17 mouse cellular contexts compared by ENCODE assay signal in genomic region chr11:121282911-121283310, GRCm38 (mm10). TPM values are rescaled to one million over a fixed set of nuclear protein-coding genes. Genes with fewer than 3 reads are reported as not detected.
DNase-seq lines count a peak whose midpoint lies in the region; ATAC-seq and TF ChIP-seq lines count a peak whose summit lies in the region.
"Had no signal": no experiment of that assay in that cellular context is flagged by ENCODE, and none has a peak within 500 bp of the region (broad histone marks: within the 10 kb centered on the region; RNA-seq: fewer than 3 reads in every experiment).

No protein-coding gene starts in this region.

- H3K27ac ChIP-seq in heart, embryonic 14.5 days (replicated peaks in 1 of 2; ENCODE audit: control insufficient read depth in 1 of 2, insufficient read depth in 1 of 2, low read depth in 2 of 2, low read length in 2 of 2), result peak overlapping the region; percentile 56 to 83
- 0 out of 2 replicates have a peak overlapping the region, but pooled peaks have one; percentile 3 for H3K27ac ChIP-seq in midbrain, embryonic 12.5 days (replicated peaks)
- no peak overlapping the region for H3K27ac ChIP-seq in midbrain, embryonic 13.5 days
- no peak overlapping the region for H3K27ac ChIP-seq in liver, embryonic 14.5 days
- peak overlapping the region; percentile 75 for H3K27ac ChIP-seq in stomach, postnatal 0 days (replicated peaks)
- H3K27ac ChIP-seq: layer of hippocampus, adult 2 months; neural tube, embryonic 13.5 days had no signal

- 9% methylated on average over 6 of the region's 6 CpGs for WGBS in heart, embryonic 14.5 days
- WGBS in midbrain, embryonic 12.5 days, result 89% methylated on average over 6 of the region's 6 CpGs
- WGBS in midbrain, embryonic 13.5 days, result 87% methylated on average over 6 of the region's 6 CpGs
- 14% methylated on average over 6 of the region's 6 CpGs for WGBS in liver, embryonic 14.5 days (ENCODE audit: insufficient replicate concordance)
- WGBS in stomach, postnatal 0 days, result 47% methylated on average over 6 of the region's 6 CpGs

- no peaks in the 10 kb centered on the region for H3K9me3 ChIP-seq in heart, embryonic 14.5 days (ENCODE audit: control insufficient read depth, low read length)
- H3K9me3 ChIP-seq in midbrain, embryonic 12.5 days, result no peaks in the 10 kb centered on the region
- H3K9me3 ChIP-seq in midbrain, embryonic 13.5 days, result no peaks in the 10 kb centered on the region
- no peaks in the 10 kb centered on the region for H3K9me3 ChIP-seq in liver, embryonic 14.5 days (ENCODE audit: control insufficient read depth, low read length)
- no peaks in the 10 kb centered on the region for H3K9me3 ChIP-seq in stomach, postnatal 0 days (ENCODE audit: control insufficient read depth, low read length)
- H3K9me3 ChIP-seq: G1E; neural tube, embryonic 13.5 days had no signal

- TF ChIP-seq EP300 in liver, embryonic 14.5 days (IDR thresholded peaks at IDR 0.05; ENCODE audit: low read depth), result no peak
- no peak for TF ChIP-seq EP300 in stomach, postnatal 0 days (optimal IDR thresholded peaks at IDR 0.05)

- peak; percentile 60 for ATAC-seq in heart, embryonic 14.5 days (ENCODE audit: insufficient number of reproducible peaks, insufficient read depth, low FRiP score, low read depth)
- ATAC-seq in midbrain, embryonic 12.5 days (ENCODE audit: low FRiP score, low read depth), result no peak
- no peak for ATAC-seq in midbrain, embryonic 13.5 days
- peak; percentile 62; the same call in 1 of the 2 replicates for ATAC-seq in liver, embryonic 14.5 days (ENCODE audit: insufficient read depth)
- peak; percentile 82 for ATAC-seq in stomach, postnatal 0 days (ENCODE audit: low FRiP score, low TSS enrichment)
- ATAC-seq: forebrain, embryonic 14.5 days had no signal

- peak overlapping the region; percentile 45 for H3K9ac ChIP-seq in heart, embryonic 14.5 days (ENCODE audit: low read length)
- H3K9ac ChIP-seq in midbrain, embryonic 12.5 days (replicated peaks), result no peak overlapping the region
- no peak overlapping the region for H3K9ac ChIP-seq in midbrain, embryonic 13.5 days (replicated peaks)
- no peak overlapping the region for H3K9ac ChIP-seq in liver, embryonic 14.5 days (replicated peaks)
- no peak overlapping the region for H3K9ac ChIP-seq in stomach, postnatal 0 days (ENCODE audit: low read length)
- H3K9ac ChIP-seq: neural tube, embryonic 13.5 days had no signal

- no peak overlapping the region for H3K4me3 ChIP-seq in heart, embryonic 14.5 days (ENCODE audit: control insufficient read depth in 1 of 2, insufficient read depth in 1 of 2, low read depth in 1 of 2, low read length in 2 of 2)
- H3K4me3 ChIP-seq in midbrain, embryonic 12.5 days, result no peak overlapping the region
- H3K4me3 ChIP-seq in midbrain, embryonic 13.5 days (replicated peaks), result no peak overlapping the region
- H3K4me3 ChIP-seq in liver, embryonic 14.5 days (ENCODE audit: insufficient read depth in 1 of 2, low read depth in 2 of 2, low read length in 2 of 2), result no peak overlapping the region
- H3K4me3 ChIP-seq in stomach, postnatal 0 days (ENCODE audit: low read depth, low read length), result no peak overlapping the region
- H3K4me3 ChIP-seq: layer of hippocampus, adult 2 months; neural tube, embryonic 13.5 days had no signal

- H3K4me2 ChIP-seq in heart, embryonic 14.5 days (ENCODE audit: low read length), result peak overlapping the region; percentile 50
- no peak overlapping the region for H3K4me2 ChIP-seq in midbrain, embryonic 12.5 days (replicated peaks)
- H3K4me2 ChIP-seq in midbrain, embryonic 13.5 days (replicated peaks), result no peak overlapping the region
- H3K4me2 ChIP-seq in liver, embryonic 14.5 days (ENCODE audit: low read depth), result no peak overlapping the region; the same call in 1 of the 2 replicates
- no peak overlapping the region for H3K4me2 ChIP-seq in stomach, postnatal 0 days (replicated peaks; ENCODE audit: low read depth)
- H3K4me2 ChIP-seq: neural tube, embryonic 13.5 days had no signal

- H3K27me3 ChIP-seq in heart, embryonic 14.5 days (ENCODE audit: control insufficient read depth, insufficient read depth, low read length), result no peaks in the 10 kb centered on the region
- no peaks in the 10 kb centered on the region for H3K27me3 ChIP-seq in midbrain, embryonic 12.5 days
- H3K27me3 ChIP-seq in midbrain, embryonic 13.5 days, result no peaks in the 10 kb centered on the region
- no peaks in the 10 kb centered on the region for H3K27me3 ChIP-seq in liver, embryonic 14.5 days (ENCODE audit: control insufficient read depth, insufficient read depth, low read length)
- H3K27me3 ChIP-seq in stomach, postnatal 0 days (ENCODE audit: control insufficient read depth, insufficient read depth, low read length), result no peaks in the 10 kb centered on the region
- H3K27me3 ChIP-seq: neural tube, embryonic 13.5 days had no signal

- H3K36me3 ChIP-seq in heart, embryonic 14.5 days (ENCODE audit: control insufficient read depth, insufficient read depth, low read length), result peaks cover 28% of the 10 kb centered on the region
- peaks cover 42% of the 10 kb centered on the region for H3K36me3 ChIP-seq in midbrain, embryonic 12.5 days
- H3K36me3 ChIP-seq in midbrain, embryonic 13.5 days, result peaks cover 30% of the 10 kb centered on the region
- H3K36me3 ChIP-seq in liver, embryonic 14.5 days (replicated peaks; ENCODE audit: control insufficient read depth, insufficient read depth, low read depth), result peaks cover 23% of the 10 kb centered on the region
- peaks cover under 1% of the 10 kb centered on the region for H3K36me3 ChIP-seq in stomach, postnatal 0 days (ENCODE audit: control insufficient read depth, insufficient read depth, low read length)

- no peak for DNase-seq in heart, adult 11 months
- DNase-seq in liver, embryonic 14.5 days (ENCODE audit: low read depth in 3 of 3, low spot score in 3 of 3), result no peak
- DNase-seq in stomach, postnatal 0 days (ENCODE audit: low spot score), result peak; percentile 39
- no peak for DNase-seq in adrenal gland, adult 2 months
- DNase-seq in adrenal gland, postnatal 10 days, result no peak
- DNase-seq: adrenal gland, postnatal 25 days; cerebellum, adult 9-11 months; heart, postnatal 4 days; lung, postnatal 36 days; right cerebral cortex, postnatal 4 days had no signal

- no peak for TF ChIP-seq CTCF in liver, embryonic 14.5 days (IDR thresholded peaks at IDR 0.05; ENCODE audit: low read depth)
- no peak for TF ChIP-seq CTCF in stomach, postnatal 0 days (IDR thresholded peaks at IDR 0.05; ENCODE audit: low read depth)

- peaks cover 15 to 37% of the 10 kb centered on the region in 2 experiments for H3K4me1 ChIP-seq in heart, embryonic 14.5 days (ENCODE audit: control insufficient read depth in 2 of 2, insufficient read depth in 2 of 2, low read length in 2 of 2)
- no peaks in the 10 kb centered on the region for H3K4me1 ChIP-seq in midbrain, embryonic 12.5 days
- H3K4me1 ChIP-seq in midbrain, embryonic 13.5 days (replicated peaks), result peaks cover 9% of the 10 kb centered on the region; the same call in 1 of the 2 replicates
- peaks cover 0 to 14% of the 10 kb centered on the region in 2 experiments for H3K4me1 ChIP-seq in liver, embryonic 14.5 days (replicated peaks; ENCODE audit: control insufficient read depth in 2 of 2, insufficient read depth in 2 of 2, low read length in 1 of 2)
- H3K4me1 ChIP-seq in stomach, postnatal 0 days (replicated peaks; ENCODE audit: control insufficient read depth, insufficient read depth), result no peaks in the 10 kb centered on the region

RNA-seq across cellular contexts. Expression of gene Foxk2, which starts 23.1 kb away (rescaled TPM):
- polyA plus RNA-seq in heart, embryonic 14.5 days (2014; fragmentation: Nextera tagmentation; extraction: Ambion mirVana), result 9.2 TPM in 2 replicates
- 11.2 and 11.7 TPM in 2 replicates for polyA plus RNA-seq in midbrain, embryonic 12.5 days (2016; fragmentation: Nextera tagmentation; extraction: Ambion mirVana)
- polyA plus RNA-seq in midbrain, embryonic 13.5 days (2015; fragmentation: Nextera tagmentation; extraction: Ambion mirVana), result 11.9 and 13.0 TPM in 2 replicates
- polyA plus RNA-seq in liver, embryonic 14.5 days (2012; rRNA removed), result 9.9 and 10.0 TPM in 2 replicates
- polyA plus RNA-seq in liver, embryonic 14.5 days (2014; fragmentation: Nextera tagmentation; extraction: Ambion mirVana), result 3.1 and 4.2 TPM in 2 replicates
- 3.4 and 5.3 TPM in 2 replicates for polyA plus RNA-seq in stomach, postnatal 0 days (2015; fragmentation: Nextera tagmentation; extraction: Ambion mirVana)
- total RNA-seq in adrenal gland, adult 2 months (2021), result 10 to 100 TPM; 35.2 to 43.1 TPM
- polyA plus RNA-seq in adrenal gland, adult 2 months (2012; rRNA removed), result 44.9 and 78.0 TPM in 2 replicates
- total RNA-seq in adrenal gland, postnatal 10 days (2021), result 10 to 100 TPM; 32.7 to 33.3 TPM

RNA-seq across cellular contexts. Expression of gene Narf, which starts 45.9 kb away (rescaled TPM):
- 57.8 and 58.0 TPM in 2 replicates for polyA plus RNA-seq in heart, embryonic 14.5 days (2014; fragmentation: Nextera tagmentation; extraction: Ambion mirVana)
- 78.7 and 84.5 TPM in 2 replicates for polyA plus RNA-seq in midbrain, embryonic 12.5 days (2016; fragmentation: Nextera tagmentation; extraction: Ambion mirVana)
- polyA plus RNA-seq in midbrain, embryonic 13.5 days (2015; fragmentation: Nextera tagmentation; extraction: Ambion mirVana), result 105 and 108 TPM in 2 replicates
- polyA plus RNA-seq in liver, embryonic 14.5 days (2012; rRNA removed), result 27.9 and 46.6 TPM in 2 replicates
- 108 and 110 TPM in 2 replicates for polyA plus RNA-seq in liver, embryonic 14.5 days (2014; fragmentation: Nextera tagmentation; extraction: Ambion mirVana)
- 19.3 and 19.8 TPM in 2 replicates for polyA plus RNA-seq in stomach, postnatal 0 days (2015; fragmentation: Nextera tagmentation; extraction: Ambion mirVana)
- 10 to 100 TPM; 14.4 to 22.8 TPM for total RNA-seq in adrenal gland, adult 2 months (2021)
- polyA plus RNA-seq in adrenal gland, adult 2 months (2012; rRNA removed), result 22.8 and 29.3 TPM in 2 replicates
- 10 to 100 TPM; 29.3 to 43.0 TPM for total RNA-seq in adrenal gland, postnatal 10 days (2021)

RNA-seq across cellular contexts. Expression of gene Cybc1, which starts 53.8 kb away (rescaled TPM):
- 22.7 and 23.1 TPM in 2 replicates for polyA plus RNA-seq in heart, embryonic 14.5 days (2014; fragmentation: Nextera tagmentation; extraction: Ambion mirVana)
- 38.8 and 41.1 TPM in 2 replicates for polyA plus RNA-seq in midbrain, embryonic 12.5 days (2016; fragmentation: Nextera tagmentation; extraction: Ambion mirVana)
- polyA plus RNA-seq in midbrain, embryonic 13.5 days (2015; fragmentation: Nextera tagmentation; extraction: Ambion mirVana), result 42.6 and 43.8 TPM in 2 replicates
- polyA plus RNA-seq in liver, embryonic 14.5 days (2012; rRNA removed), result 14.8 and 16.1 TPM in 2 replicates
- 19.7 and 20.3 TPM in 2 replicates for polyA plus RNA-seq in liver, embryonic 14.5 days (2014; fragmentation: Nextera tagmentation; extraction: Ambion mirVana)
- 26.9 and 27.4 TPM in 2 replicates for polyA plus RNA-seq in stomach, postnatal 0 days (2015; fragmentation: Nextera tagmentation; extraction: Ambion mirVana)
- 10 to 100 TPM; 20.4 to 21.9 TPM for total RNA-seq in adrenal gland, adult 2 months (2021)
- 18.7 and 18.8 TPM in 2 replicates for polyA plus RNA-seq in adrenal gland, adult 2 months (2012; rRNA removed)
- total RNA-seq in adrenal gland, postnatal 10 days (2021), result 10 to 100 TPM; 17.3 to 18.7 TPM

Comparison
In these comparisons a context has a peak if more than half of its experiments do, and no peak if none do; other contexts are left out.
1. H3K27ac ChIP-seq: peak in heart, embryonic 14.5 days (2 of 2), midbrain, embryonic 12.5 days (single experiment) and stomach, postnatal 0 days (single experiment); none in midbrain, embryonic 13.5 days (single experiment) and liver, embryonic 14.5 days (single experiment).
2. ATAC-seq: peak in heart, embryonic 14.5 days (single experiment), liver, embryonic 14.5 days (single experiment) and stomach, postnatal 0 days (single experiment); none in midbrain, embryonic 12.5 days (single experiment) and midbrain, embryonic 13.5 days (single experiment).